ENCODE assay signal across 21 mouse cellular contexts in the genomic region with DNA sequence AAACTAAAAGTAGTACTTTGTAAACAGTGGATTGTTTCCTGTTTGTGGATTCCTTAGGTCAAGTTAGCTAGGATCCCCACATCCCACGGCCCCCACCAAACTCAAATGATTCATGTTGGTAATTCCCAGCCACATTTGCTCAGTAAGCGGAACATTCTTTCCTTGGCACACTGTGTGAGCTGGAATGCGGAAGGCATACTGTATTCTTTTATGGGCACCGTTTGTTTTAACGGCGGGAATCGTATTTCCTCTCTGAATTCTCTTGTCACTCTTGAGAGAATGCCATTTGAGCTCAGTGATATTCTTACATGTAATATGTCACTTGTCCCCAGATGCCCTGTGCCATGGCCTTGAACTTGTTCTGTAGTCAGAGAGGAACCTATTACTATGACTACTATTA.
A peak's percentile ranks its signal among the peaks of the same experiment; 100 is the strongest.
DNase-seq lines count a peak whose midpoint lies in the region; ATAC-seq and TF ChIP-seq lines count a peak whose summit lies in the region.
"Had no signal": no experiment of that assay in that cellular context is flagged by ENCODE, and none has a peak within 500 bp of the region (broad histone marks: within the 10 kb centered on the region; RNA-seq: fewer than 3 reads in every experiment).

No protein-coding gene starts in this region.

- no peaks in the 10 kb centered on the region for H3K4me1 ChIP-seq in embryonic facial prominence, embryonic 14.5 days (ENCODE audit: control insufficient read depth, insufficient read depth, low read length)
- H3K4me1 ChIP-seq in embryonic facial prominence, embryonic 10.5 days: no peaks in the 10 kb centered on the region
- H3K4me1 ChIP-seq in kidney, postnatal 0 days (replicated peaks; ENCODE audit: insufficient read depth, low read length): no peaks in the 10 kb centered on the region
- H3K4me1 ChIP-seq: forebrain, embryonic 12.5 days; heart, embryonic 15.5 days; liver, embryonic 13.5 days; midbrain, embryonic 10.5 days had no signal

- DNase-seq in embryonic facial prominence, embryonic 14.5 days (ENCODE audit: low spot score): peak; percentile 60
- DNase-seq in embryonic facial prominence, embryonic 10.5 days (ENCODE audit: low spot score): no peak
- peak; percentile 66 for DNase-seq in kidney, postnatal 0 days (ENCODE audit: low spot score)
- no peak for DNase-seq in kidney, postnatal 25 days
- peak; percentile 94 for DNase-seq in Muller cell, postnatal 12 days (ENCODE audit: inconsistent ontology term)
- DNase-seq in kidney, postnatal 4 days: peak; percentile 4 to 6
- no peak for DNase-seq in ovary, adult 18-20 months (ENCODE audit: low spot score)
- no peak for DNase-seq in thymus, adult 18-20 months
- DNase-seq: cerebellum, adult 8-10 months; layer of hippocampus, adult 9-11 months; liver, embryonic 13.5 days; thymus, postnatal 14 days had no signal

- no peak for TF ChIP-seq CTCF in kidney, postnatal 0 days (IDR thresholded peaks at IDR 0.05; ENCODE audit: low read depth)

- H3K9ac ChIP-seq in embryonic facial prominence, embryonic 14.5 days (ENCODE audit: low read depth, low read length): no peak overlapping the region
- no peak overlapping the region for H3K9ac ChIP-seq in kidney, postnatal 0 days (ENCODE audit: low read depth, low read length)
- H3K9ac ChIP-seq: forebrain, embryonic 12.5 days; heart, embryonic 15.5 days; liver, embryonic 13.5 days had no signal

- H3K27ac ChIP-seq in embryonic facial prominence, embryonic 14.5 days (replicated peaks; ENCODE audit: low read depth, low read length): no peak overlapping the region
- no peak overlapping the region for H3K27ac ChIP-seq in embryonic facial prominence, embryonic 10.5 days (replicated peaks)
- H3K27ac ChIP-seq in kidney, postnatal 0 days: no peak overlapping the region
- H3K27ac ChIP-seq: forebrain, embryonic 12.5 days; heart, embryonic 15.5 days; left cerebral cortex, adult 2 months; liver, embryonic 13.5 days; macrophage; midbrain, embryonic 10.5 days; stomach, postnatal 0 days had no signal

- H3K36me3 ChIP-seq in embryonic facial prominence, embryonic 14.5 days (ENCODE audit: control insufficient read depth, insufficient read depth, low read length): no peaks in the 10 kb centered on the region
- no peaks in the 10 kb centered on the region for H3K36me3 ChIP-seq in embryonic facial prominence, embryonic 10.5 days (replicated peaks)
- no peaks in the 10 kb centered on the region for H3K36me3 ChIP-seq in kidney, postnatal 0 days (ENCODE audit: insufficient read depth, low read length)
- H3K36me3 ChIP-seq: forebrain, embryonic 12.5 days; G1E; heart, embryonic 15.5 days; liver, embryonic 13.5 days; midbrain, embryonic 10.5 days had no signal

- H3K4me2 ChIP-seq in embryonic facial prominence, embryonic 14.5 days (ENCODE audit: low read depth, low read length): no peak overlapping the region
- no peak overlapping the region for H3K4me2 ChIP-seq in kidney, postnatal 0 days (ENCODE audit: low read length)
- H3K4me2 ChIP-seq: forebrain, embryonic 12.5 days; heart, embryonic 15.5 days; liver, embryonic 13.5 days had no signal

- no peak overlapping the region for H3K4me3 ChIP-seq in embryonic facial prominence, embryonic 14.5 days (ENCODE audit: low read depth, low read length)
- no peak overlapping the region for H3K4me3 ChIP-seq in embryonic facial prominence, embryonic 10.5 days
- H3K4me3 ChIP-seq in kidney, postnatal 0 days (replicated peaks; ENCODE audit: low read depth, low read length): no peak overlapping the region
- H3K4me3 ChIP-seq: forebrain, embryonic 12.5 days; heart, embryonic 15.5 days; left cerebral cortex, adult 2 months; liver, embryonic 13.5 days; midbrain, embryonic 10.5 days had no signal

- WGBS in embryonic facial prominence, embryonic 14.5 days: 70% methylated on average over 7 of the region's 7 CpGs
- WGBS in embryonic facial prominence, embryonic 10.5 days: 89% methylated on average over 7 of the region's 7 CpGs
- 21% methylated on average over 7 of the region's 7 CpGs for WGBS in kidney, postnatal 0 days

- ATAC-seq in embryonic facial prominence, embryonic 14.5 days (ENCODE audit: low read depth): peak; percentile 71; the same call in 1 of the 2 replicates
- ATAC-seq in kidney, postnatal 0 days (replicated peaks; ENCODE audit: low FRiP score, low read depth): peak; percentile 68; the same call in 1 of the 2 replicates
- ATAC-seq: hindbrain, embryonic 16.5 days; intestine, postnatal 0 days had no signal

- no peaks in the 10 kb centered on the region for H3K27me3 ChIP-seq in embryonic facial prominence, embryonic 14.5 days (replicated peaks; ENCODE audit: control insufficient read depth, insufficient read depth, low read length)
- H3K27me3 ChIP-seq in embryonic facial prominence, embryonic 10.5 days (replicated peaks; ENCODE audit: low read depth, poor library complexity, severe bottlenecking): no peaks in the 10 kb centered on the region
- no peaks in the 10 kb centered on the region for H3K27me3 ChIP-seq in kidney, postnatal 0 days (ENCODE audit: insufficient read depth, low read length)
- H3K27me3 ChIP-seq: forebrain, embryonic 12.5 days; heart, embryonic 15.5 days; liver, embryonic 13.5 days had no signal

- no peaks in the 10 kb centered on the region for H3K9me3 ChIP-seq in embryonic facial prominence, embryonic 14.5 days (ENCODE audit: control insufficient read depth, low read length)
- H3K9me3 ChIP-seq in embryonic facial prominence, embryonic 10.5 days: no peaks in the 10 kb centered on the region
- H3K9me3 ChIP-seq in kidney, postnatal 0 days (replicated peaks; ENCODE audit: low read length): no peaks in the 10 kb centered on the region
- H3K9me3 ChIP-seq: forebrain, embryonic 12.5 days; heart, embryonic 15.5 days; liver, embryonic 13.5 days; midbrain, embryonic 10.5 days had no signal

Comparison
In these comparisons a context has a peak if more than half of its experiments do, and no peak if none do; other contexts are left out.
1. DNase-seq: peak in embryonic facial prominence, embryonic 14.5 days (single experiment), kidney, postnatal 0 days (single experiment), Muller cell, postnatal 12 days (single experiment) and kidney, postnatal 4 days (2 of 2); none in embryonic facial prominence, embryonic 10.5 days (single experiment), kidney, postnatal 25 days (0 of 2), ovary, adult 18-20 months (single experiment) and thymus, adult 18-20 months (0 of 2).